Mouse (Mus musculus) heart, adult 2 months (tissue): ENCODE measurements at regions not wholly inside any gene's neighbourhood (a gene's known extent, or its start where the extent isn't known, plus 50 kb on each side); places are given as distances from the start of the nearest gene placed in this dataset.

Source experiments
- CTCF ChIP-seq: fragments of 200-600 bp; IDR thresholded peaks from 2 replicates; pipeline ENCODE4 v1.8.1; 2022; ENCODE audit warnings: antibody characterized with exemption, mild to moderate bottlenecking, moderate library complexity
- EP300 ChIP-seq: fragments of 200-500 bp; IDR thresholded peaks from 2 replicates; pipeline ENCODE4 v1.6.1; 2011; ENCODE audit warnings: low read depth, low read length, control low read depth; ENCODE audit not compliant: insufficient read depth
- POLR2A ChIP-seq: fragments of 200-500 bp; IDR thresholded peaks from 2 replicates; pipeline ENCODE4 v1.6.1; 2011; ENCODE audit warnings: mild to moderate bottlenecking, low read depth, low read length, control low read depth; ENCODE audit not compliant: insufficient read depth

DNA sequence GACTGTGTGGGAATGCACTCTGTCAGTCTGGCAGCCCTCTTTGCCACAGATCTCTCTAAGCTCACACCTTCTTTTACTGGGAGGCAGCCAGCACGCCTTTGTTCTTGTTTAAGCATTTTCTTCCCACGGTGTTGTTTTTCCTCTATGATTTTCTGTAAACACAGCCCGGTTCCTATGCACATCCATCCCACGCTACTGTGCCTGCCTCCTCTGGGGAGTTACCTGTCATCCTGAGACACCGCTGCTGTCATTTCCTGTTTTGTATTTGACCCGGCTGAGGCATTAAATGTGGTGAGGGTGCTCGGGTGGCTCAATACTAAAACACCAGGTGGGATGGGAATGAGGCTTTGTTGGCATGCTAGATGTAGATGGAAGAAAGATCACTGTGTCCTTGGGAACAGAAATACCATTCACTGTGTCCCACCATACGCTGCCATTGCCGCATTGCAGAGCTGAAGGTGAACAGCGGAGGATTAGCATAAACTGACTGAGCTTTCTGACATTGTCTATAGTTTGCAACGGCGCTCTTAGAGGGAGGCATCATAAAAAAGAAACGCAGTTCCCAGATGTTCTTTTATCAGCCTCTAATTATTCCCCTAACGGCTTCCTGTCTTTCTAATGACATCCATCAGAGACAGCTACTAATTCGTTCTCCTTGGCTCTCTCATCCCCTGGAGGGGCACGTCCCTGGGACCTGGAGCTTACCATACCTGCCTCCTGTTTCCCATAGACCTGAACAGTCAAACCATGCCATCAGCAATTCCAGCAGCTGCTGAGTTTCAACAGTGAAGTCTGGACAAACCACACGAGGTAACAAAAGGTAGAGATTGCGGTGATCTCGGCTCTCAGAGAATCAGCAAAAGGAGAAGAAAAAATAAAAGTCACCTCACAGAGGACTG is 201.8 kb upstream of the Nsun2 start:
- TF ChIP-seq CTCF (no peak), EP300 (no peak), POLR2A (no peak)
